Mouse (Mus musculus) heart, embryonic 14.5 days (tissue): ENCODE results near the gene Nsun3. TPM values are rescaled to one million over a fixed set of nuclear protein-coding genes. Genes with fewer than 3 reads are reported as not detected.

Experiments
- ATAC-seq: fragments of 200-750 bp; cut with Nextera tagmentation; 2 replicates; pipeline ENCODE4 v1.8.0; 2017; ENCODE audit warnings: low read depth, moderate TSS enrichment; ENCODE audit not compliant: insufficient number of reproducible peaks, insufficient read depth, low FRiP score
- H3K27ac ChIP-seq, 2 experiments: fragments of 200-500 bp in 1 of 2; fragments of 300-500 bp in 1 of 2; sonication (generic) in 1 of 2; replicated peaks in 1 of 2; 2 replicates each; pipeline ENCODE4 v1.5.1; 2012 to 2014; ENCODE audit warnings: low read depth in 2 of 2, low read length in 2 of 2, control low read depth in 1 of 2, mild to moderate bottlenecking in 1 of 2, mixed read lengths in 1 of 2; ENCODE audit not compliant: control insufficient read depth in 1 of 2, insufficient read depth in 1 of 2
- H3K27me3 ChIP-seq: fragments of 300-500 bp; sonication (generic); 2 replicates; pipeline ENCODE4 v1.6.1; 2014; ENCODE audit warnings: mild to moderate bottlenecking, low read length, control low read depth; ENCODE audit not compliant: control insufficient read depth, insufficient read depth
- H3K36me3 ChIP-seq: fragments of 300-500 bp; sonication (generic); 2 replicates; pipeline ENCODE4 v1.6.1; 2014; ENCODE audit warnings: mild to moderate bottlenecking, control low read depth, low read length, mixed read lengths; ENCODE audit not compliant: control insufficient read depth, insufficient read depth
- H3K4me1 ChIP-seq, 2 experiments: fragments of 200-500 bp in 1 of 2; fragments of 300-500 bp in 1 of 2; sonication (generic) in 1 of 2; 2 replicates each; pipeline ENCODE4 v1.6.1; 2012 to 2014; ENCODE audit warnings: low read length in 2 of 2, control low read depth in 1 of 2, mixed read lengths in 1 of 2; ENCODE audit not compliant: control insufficient read depth in 2 of 2, insufficient read depth in 2 of 2
- H3K4me2 ChIP-seq: fragments of 300-500 bp; sonication (generic); 2 replicates; pipeline ENCODE4 v1.6.1; 2014; ENCODE audit warnings: mild to moderate bottlenecking, low read length
- H3K4me3 ChIP-seq, 2 experiments: fragments of 200-500 bp in 1 of 2; fragments of 300-500 bp in 1 of 2; sonication (generic) in 1 of 2; 2 replicates each; pipeline ENCODE4 v1.5.1; 2012 to 2014; ENCODE audit warnings: low read length in 2 of 2, mild to moderate bottlenecking in 2 of 2, control low read depth in 1 of 2, low read depth in 1 of 2, moderate library complexity in 1 of 2; ENCODE audit not compliant: control insufficient read depth in 1 of 2, insufficient read depth in 1 of 2
- H3K9ac ChIP-seq: fragments of 300-500 bp; sonication (generic); 2 replicates; pipeline ENCODE4 v1.6.1; 2014; ENCODE audit warnings: mild to moderate bottlenecking, low read length
- H3K9me3 ChIP-seq: fragments of 300-500 bp; sonication (generic); 2 replicates; pipeline ENCODE4 v1.6.1; 2016; ENCODE audit warnings: low read length, control low read depth; ENCODE audit not compliant: control insufficient read depth
- WGBS: fragments of 180-500 bp; shearing (Covaris S2); extraction: QIAGEN DNeasy Blood & Tissue Kit; methylation state at CpG from one replicate; pipeline ENCODE4 v1.1.7; 2014; 5-methylcytosine and 5-hydroxymethylcytosine counted together
- microRNA-seq: library from miRNA; unstranded; fragments of <30 nt; microRNA quantifications from one replicate; pipeline ENCODE4, GENCODE M21; 2016
- polyA plus RNA-seq: library from polyadenylated mRNA; unstranded; fragments of >200 nt; fragmentation: Nextera tagmentation; extraction: Ambion mirVana; gene quantifications from 2 replicates; pipeline ENCODE4 v1.2.1, GENCODE M21; 2014

Gene Nsun3
- polyA plus RNA-seq, 1 experiment from 2014 or later: 8.1 TPM

GRCm38 (mm10) chr16:62685494-62685893 lies 101.1 kb downstream of the Nsun3 start:
- ATAC-seq: no peak
- Histone ChIP-seq H3K4me3 (no peak overlapping the region), H3K4me2 (no peak overlapping the region), H3K4me1 (no peaks in the 10 kb centered on the region), H3K27me3 (no peaks in the 10 kb centered on the region), H3K36me3 (no peaks in the 10 kb centered on the region), H3K9ac (no peak overlapping the region), H3K9me3 (no peaks in the 10 kb centered on the region), H3K27ac (no peak overlapping the region)
- 76% methylated on average over 4 of the region's 4 CpGs for WGBS

Small RNAs within 50 kb of the gene (microRNA-seq; reads per million reads assigned to microRNA genes)
- gene Gm25986: not detected

Other genes with a start within 250 kb of the Nsun3 start
- gene Stx19, start 27.9 kb upstream of the Nsun3 start, polyA plus RNA-seq: 0.16 and 0.18 TPM in 2 replicates
- gene Arl13b, start 60.2 kb upstream of the Nsun3 start, polyA plus RNA-seq: 8.8 and 9.3 TPM in 2 replicates
- gene Pros1, start 67.5 kb upstream of the Nsun3 start, polyA plus RNA-seq: 20.6 and 21.0 TPM in 2 replicates